Mouse (Mus musculus): ENCODE data around the gene Plxna4. TPM values are rescaled to one million over a fixed set of nuclear protein-coding genes. Genes with fewer than 3 reads are reported as not detected.

Plxna4 gene
- polyA plus RNA-seq, 1 experiment from 2014 or later, result 6.1 TPM

DNA sequence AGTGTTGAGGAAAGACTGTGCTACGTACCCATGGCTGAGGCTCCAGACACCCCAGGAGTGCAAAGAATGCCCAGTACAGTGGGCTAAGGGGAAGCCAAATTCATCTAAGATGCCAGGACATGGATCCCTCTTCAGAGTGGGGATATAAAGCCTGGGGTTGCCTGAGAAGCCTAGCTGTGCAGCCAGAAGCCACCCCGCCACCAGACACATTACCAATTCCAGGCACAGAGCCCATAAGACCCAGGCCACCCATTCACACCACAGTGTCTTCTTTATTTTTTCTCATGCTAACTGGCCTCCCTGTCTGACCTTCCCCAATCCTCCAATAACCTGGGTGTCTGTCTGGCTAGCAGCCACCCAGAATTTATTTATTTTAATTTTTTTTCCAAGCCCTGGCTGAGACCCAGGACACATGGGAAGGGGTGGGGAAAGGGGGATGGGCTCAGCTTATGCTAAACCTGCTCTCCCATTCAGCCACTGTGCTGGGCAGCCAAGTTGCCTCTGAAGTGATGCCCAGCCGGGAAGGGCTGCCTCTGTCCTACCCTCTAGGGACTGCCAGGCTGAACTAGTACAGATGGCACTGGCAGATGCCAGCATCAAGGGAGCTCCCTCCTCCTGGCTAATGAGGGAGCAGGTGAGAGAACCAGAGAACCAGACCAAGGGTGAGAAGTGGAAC lies 185.3 kb downstream of the Plxna4 start:
- 69% methylated on average over 3 of the region's 3 CpGs for WGBS
- ATAC-seq (ENCODE audit: low read depth), result peak; percentile 53; the same call in 1 of the 2 replicates
- Histone ChIP-seq H3K27me3 (replicated peaks; ENCODE audit: control insufficient read depth, insufficient read depth, low read length) (no peaks in the 10 kb centered on the region), H3K4me1 (ENCODE audit: control insufficient read depth, insufficient read depth, low read length) (no peaks in the 10 kb centered on the region), H3K4me3 (ENCODE audit: low read depth, low read length) (no peak overlapping the region), H3K36me3 (ENCODE audit: control insufficient read depth, insufficient read depth, low read length) (no peaks in the 10 kb centered on the region), H3K9ac (ENCODE audit: low read depth, low read length) (no peak overlapping the region), H3K9me3 (ENCODE audit: control insufficient read depth, low read length) (no peaks in the 10 kb centered on the region), H3K4me2 (ENCODE audit: low read depth, low read length) (no peak overlapping the region), H3K27ac (replicated peaks; ENCODE audit: low read depth, low read length) (no peak overlapping the region)
- no peak for DNase-seq (ENCODE audit: low spot score)

- Histone ChIP-seq H3K4me2 (ENCODE audit: low read depth, low read length) (no peak overlapping the region), H3K36me3 (ENCODE audit: control insufficient read depth, insufficient read depth, low read length) (no peaks in the 10 kb centered on the region), H3K4me3 (ENCODE audit: low read depth, low read length) (no peak overlapping the region), H3K9ac (ENCODE audit: low read depth, low read length) (no peak overlapping the region), H3K27me3 (replicated peaks; ENCODE audit: control insufficient read depth, insufficient read depth, low read length) (no peaks in the 10 kb centered on the region), H3K9me3 (ENCODE audit: control insufficient read depth, low read length) (no peaks in the 10 kb centered on the region), H3K27ac (replicated peaks; ENCODE audit: low read depth, low read length) (no peak overlapping the region), H3K4me1 (ENCODE audit: control insufficient read depth, insufficient read depth, low read length) (peaks cover 8% of the 10 kb centered on the region)
- ATAC-seq (ENCODE audit: low read depth) (no peak), DNase-seq (ENCODE audit: low spot score) (no peak)
- 92% methylated on average over 3 of the region's 3 CpGs for WGBS
These were observed 189.7 kb downstream of the Plxna4 start for GRCm38 (mm10) chr6:32398261-32398660.

- Histone ChIP-seq H3K4me3 (ENCODE audit: low read depth, low read length) (no peak overlapping the region), H3K9ac (ENCODE audit: low read depth, low read length) (no peak overlapping the region), H3K27ac (replicated peaks; ENCODE audit: low read depth, low read length) (no peak overlapping the region), H3K9me3 (ENCODE audit: control insufficient read depth, low read length) (no peaks in the 10 kb centered on the region), H3K36me3 (ENCODE audit: control insufficient read depth, insufficient read depth, low read length) (no peaks in the 10 kb centered on the region), H3K4me1 (ENCODE audit: control insufficient read depth, insufficient read depth, low read length) (peaks cover 8% of the 10 kb centered on the region), H3K4me2 (ENCODE audit: low read depth, low read length) (no peak overlapping the region), H3K27me3 (replicated peaks; ENCODE audit: control insufficient read depth, insufficient read depth, low read length) (no peaks in the 10 kb centered on the region)
- DNase-seq (ENCODE audit: low spot score) (peak; percentile 70), ATAC-seq (ENCODE audit: low read depth) (peak; percentile 47; the same call in 1 of the 2 replicates)
- 22% methylated on average over 6 of the region's 6 CpGs for WGBS
These were observed 190.8 kb downstream of the Plxna4 start for GRCm38 (mm10) chr6:32397133-32397730.

GRCm38 (mm10) chr6:32395415-32395814 lies 192.6 kb downstream of the Plxna4 start:
- ATAC-seq (ENCODE audit: low read depth), result no peak
- Histone ChIP-seq H3K9me3 (ENCODE audit: control insufficient read depth, low read length) (no peaks in the 10 kb centered on the region), H3K4me1 (ENCODE audit: control insufficient read depth, insufficient read depth, low read length) (peaks cover 8% of the 10 kb centered on the region), H3K27me3 (replicated peaks; ENCODE audit: control insufficient read depth, insufficient read depth, low read length) (no peaks in the 10 kb centered on the region), H3K4me3 (ENCODE audit: low read depth, low read length) (no peak overlapping the region), H3K27ac (replicated peaks; ENCODE audit: low read depth, low read length) (no peak overlapping the region), H3K9ac (ENCODE audit: low read depth, low read length) (no peak overlapping the region), H3K36me3 (ENCODE audit: control insufficient read depth, insufficient read depth, low read length) (no peaks in the 10 kb centered on the region), H3K4me2 (ENCODE audit: low read depth, low read length) (no peak overlapping the region)
- DNase-seq (ENCODE audit: low spot score), result no peak
- WGBS, result 88% methylated on average over 9 of the region's 9 CpGs

DNA sequence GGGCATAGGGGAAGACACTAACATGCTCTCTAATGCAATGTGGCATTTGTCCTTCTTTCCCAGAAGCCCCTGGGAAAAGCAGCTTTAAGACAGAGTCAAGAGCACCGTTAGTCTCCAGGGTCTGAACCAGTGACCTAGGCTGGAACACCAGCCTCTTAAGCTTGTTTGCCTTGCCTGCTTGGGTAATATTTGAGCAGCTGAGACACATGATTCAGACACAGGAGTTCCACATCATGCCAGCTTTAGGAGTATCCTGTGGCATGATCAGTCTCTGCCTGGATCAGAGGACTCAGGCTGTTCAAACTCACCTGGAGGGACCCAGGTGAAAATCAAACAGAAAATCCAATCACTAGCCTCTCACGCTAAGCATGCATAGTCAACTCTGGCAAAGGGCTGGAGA lies 195.7 kb downstream of the Plxna4 start:
- Histone ChIP-seq H3K4me3 (ENCODE audit: low read depth, low read length) (no peak overlapping the region), H3K4me2 (ENCODE audit: low read depth, low read length) (no peak overlapping the region), H3K36me3 (ENCODE audit: control insufficient read depth, insufficient read depth, low read length) (no peaks in the 10 kb centered on the region), H3K27ac (replicated peaks; ENCODE audit: low read depth, low read length) (no peak overlapping the region), H3K27me3 (replicated peaks; ENCODE audit: control insufficient read depth, insufficient read depth, low read length) (no peaks in the 10 kb centered on the region), H3K9me3 (ENCODE audit: control insufficient read depth, low read length) (no peaks in the 10 kb centered on the region), H3K4me1 (ENCODE audit: control insufficient read depth, insufficient read depth, low read length) (peaks cover 5% of the 10 kb centered on the region), H3K9ac (ENCODE audit: low read depth, low read length) (no peak overlapping the region)
- ATAC-seq (ENCODE audit: low read depth) (no peak), DNase-seq (ENCODE audit: low spot score) (no peak)
- 82% methylated on average over 2 of the region's 2 CpGs for WGBS

DNA sequence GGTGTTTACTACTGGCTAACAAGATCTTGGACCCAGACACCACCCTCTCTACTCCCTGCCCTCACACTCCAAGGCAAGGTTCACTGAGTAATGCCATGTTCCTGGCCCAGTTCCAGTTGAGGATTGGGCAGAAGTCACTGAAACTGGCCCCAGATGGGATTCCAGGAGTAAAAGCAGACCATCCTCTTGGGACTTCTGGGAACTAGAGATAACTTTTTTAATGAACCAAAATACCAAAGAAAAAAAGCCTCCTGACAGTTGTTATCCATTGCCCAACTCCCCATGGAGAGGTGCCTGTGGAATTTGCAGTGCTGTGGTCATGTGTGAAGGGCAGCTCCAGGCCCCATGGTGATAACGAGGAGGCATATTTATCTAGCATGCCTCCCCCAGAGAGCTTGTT lies 199.7 kb downstream of the Plxna4 start:
- Histone ChIP-seq H3K9me3 (ENCODE audit: control insufficient read depth, low read length) (no peaks in the 10 kb centered on the region), H3K27ac (replicated peaks; ENCODE audit: low read depth, low read length) (no peak overlapping the region), H3K4me2 (ENCODE audit: low read depth, low read length) (no peak overlapping the region), H3K4me3 (ENCODE audit: low read depth, low read length) (no peak overlapping the region), H3K27me3 (replicated peaks; ENCODE audit: control insufficient read depth, insufficient read depth, low read length) (no peaks in the 10 kb centered on the region), H3K36me3 (ENCODE audit: control insufficient read depth, insufficient read depth, low read length) (no peaks in the 10 kb centered on the region), H3K9ac (ENCODE audit: low read depth, low read length) (no peak overlapping the region), H3K4me1 (ENCODE audit: control insufficient read depth, insufficient read depth, low read length) (no peaks in the 10 kb centered on the region; the same call in 1 of the 2 replicates)
- DNase-seq (ENCODE audit: low spot score) (no peak), ATAC-seq (ENCODE audit: low read depth) (no peak)
- WGBS, result 74% methylated on average over 1 of the region's 1 CpGs

GRCm38 (mm10) chr6:32386915-32387314 lies 201.1 kb downstream of the Plxna4 start:
- Histone ChIP-seq H3K36me3 (ENCODE audit: control insufficient read depth, insufficient read depth, low read length) (no peaks in the 10 kb centered on the region), H3K4me2 (ENCODE audit: low read depth, low read length) (no peak overlapping the region), H3K27ac (replicated peaks; ENCODE audit: low read depth, low read length) (no peak overlapping the region), H3K4me1 (ENCODE audit: control insufficient read depth, insufficient read depth, low read length) (peaks cover 1% of the 10 kb centered on the region; the same call in 1 of the 2 replicates), H3K9ac (ENCODE audit: low read depth, low read length) (no peak overlapping the region), H3K27me3 (replicated peaks; ENCODE audit: control insufficient read depth, insufficient read depth, low read length) (no peaks in the 10 kb centered on the region), H3K9me3 (ENCODE audit: control insufficient read depth, low read length) (no peaks in the 10 kb centered on the region), H3K4me3 (ENCODE audit: low read depth, low read length) (no peak overlapping the region)
- WGBS, result 74% methylated on average over 2 of the region's 2 CpGs
- DNase-seq (ENCODE audit: low spot score), result no peak
- no peak for ATAC-seq (ENCODE audit: low read depth)

DNA sequence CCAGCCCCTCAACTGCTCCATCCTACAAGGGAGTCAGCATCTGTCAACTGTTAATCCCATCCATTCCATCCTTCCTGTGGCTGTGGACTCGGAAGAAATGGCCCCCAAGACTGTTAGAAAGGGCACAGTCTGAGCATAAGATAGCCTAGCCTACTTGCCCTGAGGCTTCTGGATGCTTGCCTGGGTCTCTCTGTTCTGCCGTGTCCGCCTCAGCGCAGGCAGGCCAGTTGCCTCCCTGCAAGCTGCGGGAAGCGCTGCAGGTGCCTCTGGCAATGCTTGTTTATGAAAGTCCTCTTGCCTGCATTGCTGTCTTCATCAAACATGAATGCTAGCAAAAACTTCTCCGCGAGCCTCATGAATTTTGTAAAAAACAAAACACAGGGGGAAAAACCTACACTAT lies 203.1 kb downstream of the Plxna4 start:
- no peaks in the 10 kb centered on the region for H3K36me3 ChIP-seq (ENCODE audit: control insufficient read depth, insufficient read depth, low read length)
- H3K4me2 ChIP-seq (ENCODE audit: low read depth, low read length), result no peak overlapping the region
- no peaks in the 10 kb centered on the region for H3K27me3 ChIP-seq (replicated peaks; ENCODE audit: control insufficient read depth, insufficient read depth, low read length)
- H3K27ac ChIP-seq (replicated peaks; ENCODE audit: low read depth, low read length), result no peak overlapping the region
- peaks cover 8% of the 10 kb centered on the region; the same call in 1 of the 2 replicates for H3K4me1 ChIP-seq (ENCODE audit: control insufficient read depth, insufficient read depth, low read length)
- WGBS, result 48% methylated on average over 8 of the region's 8 CpGs
- H3K9me3 ChIP-seq (ENCODE audit: control insufficient read depth, low read length), result no peaks in the 10 kb centered on the region
- H3K9ac ChIP-seq (ENCODE audit: low read depth, low read length), result no peak overlapping the region
- H3K4me3 ChIP-seq (ENCODE audit: low read depth, low read length), result no peak overlapping the region
- ATAC-seq (ENCODE audit: low read depth) (no peak), DNase-seq (ENCODE audit: low spot score) (no peak)

DNA sequence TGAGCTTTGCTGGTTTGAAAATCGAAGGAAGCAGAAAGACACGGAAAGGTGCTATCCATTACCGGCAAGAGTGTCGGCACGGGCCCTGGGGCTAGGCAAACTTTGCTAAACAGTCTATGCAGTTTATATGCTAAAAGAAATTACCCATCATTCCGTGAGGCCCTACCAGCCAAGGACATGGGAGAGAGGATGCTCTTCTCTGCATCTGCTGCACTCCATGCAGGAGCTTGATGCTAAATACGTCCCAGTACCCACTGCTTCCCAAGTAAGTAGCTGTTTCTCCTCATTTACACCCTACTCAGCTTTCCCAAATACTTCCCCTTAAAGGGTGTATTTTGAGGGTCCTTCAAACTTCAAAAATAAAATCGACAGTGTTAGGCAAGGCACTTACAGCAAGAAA lies 203.6 kb downstream of the Plxna4 start:
- ATAC-seq (ENCODE audit: low read depth), result no peak
- no peak overlapping the region for H3K27ac ChIP-seq (replicated peaks; ENCODE audit: low read depth, low read length)
- no peaks in the 10 kb centered on the region for H3K9me3 ChIP-seq (ENCODE audit: control insufficient read depth, low read length)
- H3K4me1 ChIP-seq (ENCODE audit: control insufficient read depth, insufficient read depth, low read length), result peaks cover 8% of the 10 kb centered on the region; the same call in 1 of the 2 replicates
- no peak overlapping the region for H3K9ac ChIP-seq (ENCODE audit: low read depth, low read length)
- no peak overlapping the region for H3K4me3 ChIP-seq (ENCODE audit: low read depth, low read length)
- H3K36me3 ChIP-seq (ENCODE audit: control insufficient read depth, insufficient read depth, low read length), result no peaks in the 10 kb centered on the region
- no peak for DNase-seq (ENCODE audit: low spot score)
- H3K27me3 ChIP-seq (replicated peaks; ENCODE audit: control insufficient read depth, insufficient read depth, low read length), result no peaks in the 10 kb centered on the region
- 65% methylated on average over 8 of the region's 8 CpGs for WGBS
- no peak overlapping the region for H3K4me2 ChIP-seq (ENCODE audit: low read depth, low read length)
